Mouse (Mus musculus) neutrophil, adult 5-6 weeks (primary cell): ENCODE results near the gene Zfand5. TPM values are rescaled to one million over a fixed set of nuclear protein-coding genes. Genes with fewer than 3 reads are reported as not detected.

Experiments
- ATAC-seq: fragments of 151-379, 151-347 bp; 2 replicates; pipeline ENCODE4 v1.8.0; 2017; ENCODE audit warnings: mild to moderate bottlenecking, moderate TSS enrichment; ENCODE audit not compliant: insufficient number of reproducible peaks, poor library complexity, low FRiP score, severe bottlenecking; ENCODE audit errors: extremely low read depth
- total RNA-seq: library from RNA; stranded (forward); fragments of 200-1000 nt; gene quantifications from 2 replicates; pipeline ENCODE4 v1.2.3, GENCODE M21; 2017

The Zfand5 gene
- total RNA-seq, 1 experiment from 2014 or later: 188 TPM

DNA sequence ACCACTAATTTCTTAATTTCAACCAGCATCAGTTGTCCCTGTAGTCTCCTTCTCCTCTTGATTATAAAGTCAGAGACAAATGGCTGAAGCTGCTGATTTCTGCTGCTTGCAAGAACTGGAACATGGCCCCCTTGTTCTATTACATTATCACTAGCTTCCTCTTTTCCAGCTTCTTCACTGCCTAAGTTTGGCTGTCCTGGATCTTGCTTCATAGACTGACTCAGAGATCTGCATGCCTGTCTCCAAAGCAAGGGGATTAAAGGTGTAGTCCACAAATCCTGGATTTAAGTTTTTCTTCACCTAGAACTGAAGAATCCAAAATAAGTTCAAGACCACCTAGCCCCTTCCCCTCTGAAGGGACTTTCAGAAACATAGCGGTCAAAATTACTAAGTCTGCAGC is 47.5 kb downstream of the Zfand5 start:
- ATAC-seq: no peak

DNA sequence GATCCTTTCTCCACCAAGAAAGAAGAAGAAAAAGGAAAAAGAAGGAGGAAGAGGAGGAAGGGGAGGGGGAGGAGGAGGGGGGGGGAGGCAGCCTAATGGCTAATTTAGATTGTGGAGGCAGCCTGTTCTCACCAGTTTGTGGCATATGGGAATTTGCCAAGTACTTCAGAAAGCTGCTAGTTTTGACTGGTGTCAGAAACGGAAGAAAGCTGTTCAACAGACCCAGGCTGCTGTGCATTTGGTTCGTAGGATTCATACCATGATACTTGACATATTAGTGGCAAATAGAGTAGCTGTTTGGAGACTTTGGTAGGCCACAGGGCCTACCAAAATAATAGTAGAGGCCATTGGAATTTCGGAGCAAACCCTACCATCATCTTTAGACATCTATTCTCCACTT is 53.3 kb downstream of the Zfand5 start:
- ATAC-seq: no peak

DNA sequence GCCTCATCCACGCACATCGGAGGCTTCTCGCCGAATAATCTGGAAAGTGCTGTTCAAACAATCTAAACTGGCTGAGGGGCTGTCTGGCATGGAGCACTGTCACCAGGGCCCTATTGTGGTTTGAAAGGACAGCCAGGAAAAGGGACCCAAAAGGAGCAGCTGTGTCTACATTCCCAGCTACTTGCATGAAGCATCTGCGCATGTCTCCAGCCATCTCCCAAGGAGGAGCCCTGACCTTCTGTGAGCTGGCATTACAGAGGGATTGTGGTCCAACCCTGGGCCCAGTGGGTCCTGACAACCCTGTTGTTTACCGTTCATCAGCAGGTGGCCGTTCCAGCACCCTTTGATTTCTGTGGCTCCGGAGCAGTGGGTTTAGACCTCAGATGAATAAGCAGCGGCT is 56.9 kb downstream of the Zfand5 start:
- ATAC-seq: no peak

DNA sequence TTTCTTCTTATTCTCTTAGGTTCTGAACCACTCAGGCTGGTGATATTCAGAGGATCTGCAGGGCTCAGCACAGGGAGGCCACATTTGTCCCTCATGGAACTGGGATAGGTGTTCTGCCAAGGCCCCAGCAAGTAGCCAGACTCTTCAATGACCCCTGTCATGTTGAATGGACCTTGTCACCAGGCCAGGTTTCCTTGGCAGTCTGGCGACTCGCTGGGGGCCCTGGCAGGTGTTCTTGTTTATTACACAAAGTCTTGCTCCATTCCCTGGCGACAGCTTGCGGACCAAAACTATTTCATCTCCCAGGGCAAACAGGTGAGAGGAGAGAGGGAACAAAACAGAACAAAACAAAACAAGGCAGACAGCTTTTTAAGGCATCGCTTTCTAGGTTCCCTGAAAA is 57.7 kb downstream of the Zfand5 start:
- ATAC-seq: no peak

DNA sequence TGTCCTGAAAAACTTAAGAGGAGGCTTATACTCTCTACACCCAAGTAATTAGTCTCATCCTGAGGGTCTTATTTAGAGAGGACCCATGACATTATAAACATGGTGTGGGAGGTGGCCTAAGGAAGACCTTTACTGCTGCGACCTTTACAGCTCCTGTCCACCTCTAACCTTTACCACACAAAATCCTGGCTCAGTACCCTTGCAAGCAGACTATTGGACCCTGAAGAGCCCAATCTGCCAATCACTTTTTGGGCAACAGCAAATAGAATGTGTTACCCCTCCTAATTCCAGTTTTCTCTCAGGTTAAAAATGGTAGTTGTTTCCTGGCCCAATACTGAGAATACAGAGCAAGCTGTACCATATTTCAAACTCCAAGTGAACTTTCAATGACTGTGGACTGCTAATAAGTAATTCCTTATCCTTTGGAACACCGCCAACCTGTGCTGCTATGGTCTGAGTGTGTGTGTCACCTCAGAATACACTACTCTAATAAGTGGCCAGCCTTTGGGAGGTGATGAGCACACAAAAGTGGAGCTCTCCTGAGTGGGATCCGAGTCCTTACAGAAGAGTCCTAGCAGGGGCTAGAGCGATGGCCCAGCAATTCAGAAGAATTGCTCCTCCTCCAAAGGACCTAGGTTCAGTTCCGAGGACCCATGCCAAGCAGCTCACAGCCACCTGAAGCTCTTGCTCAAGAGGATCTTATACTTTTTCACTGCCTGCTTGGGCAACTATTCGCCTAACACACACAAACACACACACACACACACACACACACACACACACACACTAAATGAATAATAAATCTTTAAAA is 58.4 kb downstream of the Zfand5 start:
- no peak for ATAC-seq

DNA sequence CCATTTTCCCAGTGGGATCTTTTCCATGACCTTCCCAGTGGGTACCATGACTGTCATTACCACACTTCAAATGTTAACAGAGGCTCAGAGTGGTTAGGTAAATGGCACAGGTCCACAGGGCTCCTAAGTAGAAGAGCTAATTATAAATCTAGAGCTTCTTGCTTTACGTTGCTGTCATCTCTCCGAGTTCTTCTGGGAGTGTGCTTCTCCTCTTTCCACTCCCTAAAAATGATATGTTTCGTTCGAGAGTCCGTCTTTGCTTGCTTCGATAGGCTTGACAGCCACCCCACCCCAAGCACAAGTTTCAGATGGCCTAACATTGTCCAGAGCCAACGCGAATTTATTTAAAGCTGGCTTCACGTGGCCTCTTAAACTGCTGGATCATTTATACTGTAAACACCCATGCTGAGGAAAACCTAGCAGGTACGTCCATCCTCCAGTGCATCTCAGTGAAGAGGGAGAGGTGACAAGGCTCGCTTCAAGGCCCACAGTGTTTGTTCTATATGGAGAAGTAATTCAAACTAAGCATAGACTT is 59.6 kb downstream of the Zfand5 start:
- ATAC-seq: no peak

Other genes starting within 250 kb of the Zfand5 start
- 577 and 629 TPM in 2 replicates for gene Gda, start 201.2 kb downstream of the Zfand5 start, total RNA-seq